Mouse (Mus musculus) heart, adult 8-10 months (tissue): ENCODE measurements at regions not wholly inside any gene's neighbourhood (a gene's known extent, or its start where the extent isn't known, plus 50 kb on each side); places are given as distances from the start of the nearest gene placed in this dataset.

Experiments
- DNase-seq: peaks from one replicate; pipeline ENCODE4 v3.0.0; 2022; ENCODE audit warnings: low spot score

GRCm38 (mm10) chr2:171676083-171676482 lies 367.2 kb downstream of the Cbln4 start:
- no peak for DNase-seq

GRCm38 (mm10) chr2:171675411-171675810 lies 367.9 kb downstream of the Cbln4 start:
- no peak for DNase-seq

- DNase-seq, result no peak
These were observed 372.2 kb downstream of the Cbln4 start for GRCm38 (mm10) chr2:171670945-171671547.

GRCm38 (mm10) chr2:171668791-171669645 lies 374.2 kb downstream of the Cbln4 start:
- no peak for DNase-seq

- DNase-seq, result no peak
These were observed 380.7 kb downstream of the Cbln4 start for GRCm38 (mm10) chr2:171662571-171662970.

GRCm38 (mm10) chr2:171661896-171662511 lies 381.3 kb downstream of the Cbln4 start:
- no peak for DNase-seq

- DNase-seq, result no peak
These were observed 386.1 kb downstream of the Cbln4 start for GRCm38 (mm10) chr2:171657125-171657524.

GRCm38 (mm10) chr2:171641730-171642129 lies 401.5 kb downstream of the Cbln4 start:
- no peak for DNase-seq

- no peak for DNase-seq
These were observed 402.8 kb downstream of the Cbln4 start for GRCm38 (mm10) chr2:171640478-171640877.

GRCm38 (mm10) chr2:171638931-171639330 lies 404.3 kb downstream of the Cbln4 start:
- DNase-seq, result no peak

- DNase-seq, result no peak
These were observed 406.4 kb downstream of the Cbln4 start for GRCm38 (mm10) chr2:171636837-171637236.

- DNase-seq, result peak; percentile 48
These were observed 409.7 kb downstream of the Cbln4 start for GRCm38 (mm10) chr2:171633355-171634097.

- DNase-seq, result no peak
These were observed 413.1 kb downstream of the Cbln4 start for GRCm38 (mm10) chr2:171630101-171630715.

GRCm38 (mm10) chr2:171628182-171628850 lies 414.9 kb downstream of the Cbln4 start:
- DNase-seq, result no peak

GRCm38 (mm10) chr2:171620668-171621067 lies 422.6 kb downstream of the Cbln4 start:
- no peak for DNase-seq

- no peak for DNase-seq
These were observed 423.0 kb downstream of the Cbln4 start for GRCm38 (mm10) chr2:171620253-171620652.

- DNase-seq, result no peak
These were observed 424.5 kb downstream of the Cbln4 start for GRCm38 (mm10) chr2:171618771-171619170.

- no peak for DNase-seq
These were observed 424.9 kb downstream of the Cbln4 start for GRCm38 (mm10) chr2:171618333-171618732.

- peak; percentile 13 for DNase-seq
These were observed 427.8 kb downstream of the Cbln4 start for GRCm38 (mm10) chr2:171615462-171615861.

GRCm38 (mm10) chr2:171605064-171605463 lies 438.2 kb downstream of the Cbln4 start:
- peak; percentile 10 for DNase-seq

GRCm38 (mm10) chr2:171595240-171595639 lies 448.0 kb downstream of the Cbln4 start:
- no peak for DNase-seq
